Mouse (Mus musculus) C2C12 (cell line): Measurements from ENCODE around the gene 2610318N02Rik.

ENCODE experiments used
- CEBPB ChIP-seq: IDR thresholded peaks from one replicate; pipeline ENCODE4 v1.6.1; 2011; ENCODE audit warnings: low read depth, mild to moderate bottlenecking, control low read depth, moderate library complexity
- CTCF ChIP-seq: IDR thresholded peaks from one replicate; pipeline ENCODE4 v1.5.1; 2011; ENCODE audit not compliant: control insufficient read depth, insufficient read depth, insufficient read length
- FOSL1 ChIP-seq: IDR thresholded peaks from one replicate; pipeline ENCODE4 v1.8.0; 2011; ENCODE audit warnings: mild to moderate bottlenecking, low read length; ENCODE audit not compliant: poor library complexity, insufficient read depth, severe bottlenecking
- MAX ChIP-seq: IDR thresholded peaks from one replicate; pipeline ENCODE4 v1.6.1; 2011; ENCODE audit warnings: mild to moderate bottlenecking, control low read depth
- MYOD1 ChIP-seq: IDR thresholded peaks from one replicate; pipeline ENCODE4 v1.6.1; 2011; ENCODE audit warnings: low read depth; ENCODE audit not compliant: control insufficient read depth, insufficient read length
- MYOG ChIP-seq: IDR thresholded peaks from one replicate; pipeline ENCODE4 v1.6.1; 2011; ENCODE audit not compliant: control insufficient read depth, insufficient read length; ENCODE audit errors: extremely low read depth
- USF1 ChIP-seq: IDR thresholded peaks from one replicate; pipeline ENCODE4 v1.6.1; 2011; ENCODE audit warnings: low read depth, mild to moderate bottlenecking, control low read depth, moderate library complexity

GRCm38 (mm10) chr16:17069511-17070443, 55.2 kb downstream of the 2610318N02Rik start, which contains the start of gene Ypel1:
- TF ChIP-seq USF1 (no peak), CTCF (no peak), MAX (no peak), MYOD1 (no peak), CEBPB (no peak), FOSL1 (no peak), MYOG (no peak)
